Mouse (Mus musculus) A20 (cell line): ENCODE results near the gene Ceacam19.

Experiments
- DNase-seq: peaks from one replicate; pipeline ENCODE4 v3.0.0-alpha.2; 2011; ENCODE audit warnings: low read depth, low spot score

The Ceacam19 gene

GRCm38 (mm10) chr7:19840936-19841335 lies 46.8 kb downstream of the Ceacam19 start:
- DNase-seq: no peak

- DNase-seq: no peak
Observed at GRCm38 (mm10) chr7:19840371-19840770, 47.4 kb downstream of the Ceacam19 start.

- DNase-seq: no peak
Observed at GRCm38 (mm10) chr7:19836843-19837242, 50.9 kb downstream of the Ceacam19 start.

GRCm38 (mm10) chr7:19834055-19834454 lies 53.7 kb downstream of the Ceacam19 start:
- DNase-seq: peak; percentile 23

- no peak for DNase-seq
Observed at GRCm38 (mm10) chr7:19831837-19832236, 55.9 kb downstream of the Ceacam19 start.

- no peak for DNase-seq
Observed at GRCm38 (mm10) chr7:19830682-19831156, 57.0 kb downstream of the Ceacam19 start.

- no peak for DNase-seq
Observed at GRCm38 (mm10) chr7:19829694-19830093, 58.1 kb downstream of the Ceacam19 start.

- DNase-seq: no peak
Observed at GRCm38 (mm10) chr7:19826756-19827155, 61.0 kb downstream of the Ceacam19 start.
